Mouse (Mus musculus): ENCODE measurements around the gene Nebl.

Gene Nebl

GRCm38 (mm10) chr2:17638631-17639030 lies 92.6 kb downstream of the Nebl start:
- no peak for DNase-seq (ENCODE audit: low spot score in 2 of 2)

GRCm38 (mm10) chr2:17623931-17624330 lies 107.3 kb downstream of the Nebl start:
- no peak for DNase-seq (ENCODE audit: low spot score in 2 of 2)

GRCm38 (mm10) chr2:17610259-17610658 lies 121.0 kb downstream of the Nebl start:
- DNase-seq (ENCODE audit: low spot score in 2 of 2): no peak

GRCm38 (mm10) chr2:17603573-17603972 lies 127.7 kb downstream of the Nebl start:
- no peak for DNase-seq (ENCODE audit: low spot score in 2 of 2)

GRCm38 (mm10) chr2:17600652-17601051 lies 130.6 kb downstream of the Nebl start:
- no peak for DNase-seq (ENCODE audit: low spot score in 2 of 2)

- no peak for DNase-seq (ENCODE audit: low spot score in 2 of 2)
These were observed 131.4 kb downstream of the Nebl start for GRCm38 (mm10) chr2:17599860-17600259.

GRCm38 (mm10) chr2:17597932-17598331 lies 133.3 kb downstream of the Nebl start:
- no peak for DNase-seq (ENCODE audit: low spot score in 2 of 2)

GRCm38 (mm10) chr2:17589669-17590068 lies 141.6 kb downstream of the Nebl start:
- DNase-seq (ENCODE audit: low spot score in 2 of 2): no peak

- no peak for DNase-seq (ENCODE audit: low spot score in 2 of 2)
These were observed 145.8 kb downstream of the Nebl start for GRCm38 (mm10) chr2:17585329-17585992.

GRCm38 (mm10) chr2:17575648-17576047 lies 155.6 kb downstream of the Nebl start:
- no peak for DNase-seq (ENCODE audit: low spot score in 2 of 2)

GRCm38 (mm10) chr2:17571716-17572115 lies 159.5 kb downstream of the Nebl start:
- DNase-seq (ENCODE audit: low spot score in 2 of 2): no peak

GRCm38 (mm10) chr2:17558889-17559742 lies 172.1 kb downstream of the Nebl start:
- DNase-seq (ENCODE audit: low spot score in 2 of 2): no peak

- no peak for DNase-seq (ENCODE audit: low spot score in 2 of 2)
These were observed 181.2 kb downstream of the Nebl start for GRCm38 (mm10) chr2:17549895-17550558.

- DNase-seq (ENCODE audit: low spot score in 2 of 2): no peak
These were observed 184.8 kb downstream of the Nebl start for GRCm38 (mm10) chr2:17546354-17546948.

GRCm38 (mm10) chr2:17539737-17540136 lies 191.5 kb downstream of the Nebl start:
- no peak for DNase-seq (ENCODE audit: low spot score in 2 of 2)

GRCm38 (mm10) chr2:17538493-17538892 lies 192.8 kb downstream of the Nebl start:
- DNase-seq (ENCODE audit: low spot score in 2 of 2): peak; percentile 39 to 46

GRCm38 (mm10) chr2:17531355-17532105 lies 199.7 kb downstream of the Nebl start:
- no peak for DNase-seq (ENCODE audit: low spot score in 2 of 2)

- DNase-seq (ENCODE audit: low spot score in 2 of 2): no peak
These were observed 205.3 kb downstream of the Nebl start for GRCm38 (mm10) chr2:17525739-17526526.

- no peak for DNase-seq (ENCODE audit: low spot score in 2 of 2)
These were observed 206.1 kb downstream of the Nebl start for GRCm38 (mm10) chr2:17525211-17525610.

- DNase-seq (ENCODE audit: low spot score in 2 of 2): no peak
These were observed 206.9 kb downstream of the Nebl start for GRCm38 (mm10) chr2:17524205-17524978.

Measured in frontal cortex, postnatal 14 days (tissue).